Mouse (Mus musculus): Measurements from ENCODE around the gene Aldob.

The Aldob gene

DNA sequence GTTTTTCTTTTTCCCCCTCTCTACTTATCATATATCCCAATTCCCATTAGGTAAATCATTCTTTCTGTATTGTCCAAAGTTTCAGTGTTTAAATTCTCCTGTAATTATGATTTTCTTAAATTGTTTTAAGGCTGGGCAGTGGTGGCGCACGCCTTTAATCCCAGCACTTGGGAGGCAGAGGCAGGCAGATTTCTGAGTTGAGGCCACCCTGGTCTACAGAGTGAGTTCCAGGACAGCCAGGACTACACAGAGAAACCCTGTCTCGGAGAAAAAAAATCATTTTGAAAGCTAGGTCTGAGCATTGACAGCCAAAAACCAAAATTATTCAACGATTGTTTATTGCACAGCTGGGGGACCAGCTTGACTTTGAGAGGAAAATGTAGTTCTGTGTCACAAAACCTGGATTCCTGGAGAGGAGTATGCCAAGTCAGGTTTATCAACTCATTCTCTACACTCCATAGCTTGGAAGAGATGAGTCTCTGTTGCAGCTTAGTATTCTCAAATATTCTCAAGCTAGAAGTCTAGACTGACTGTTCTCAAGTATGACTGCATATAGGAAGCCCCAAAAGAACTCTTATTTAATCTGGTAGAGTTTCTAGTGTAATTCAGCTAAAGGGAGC lies 13.6 kb downstream of the Aldob start:
- DNase-seq: no peak

DNA sequence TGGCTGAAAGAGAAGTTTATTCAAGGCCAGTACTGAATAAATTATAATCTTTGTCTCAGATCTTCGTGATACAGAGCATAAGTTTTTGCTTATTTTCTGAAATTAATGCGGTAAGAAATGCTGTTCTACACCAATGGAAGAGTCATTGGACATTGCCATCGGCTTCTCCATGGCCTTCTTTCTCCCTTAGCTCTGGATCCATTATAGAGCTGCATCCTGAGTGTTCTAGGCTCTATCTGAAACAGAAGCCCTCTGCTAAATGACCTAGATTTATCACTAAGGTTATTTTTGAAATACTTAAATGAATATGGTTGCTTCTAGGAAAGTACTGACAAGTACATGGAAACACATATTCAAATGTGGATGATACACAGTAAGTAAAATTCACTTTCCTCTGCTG lies 14.3 kb downstream of the Aldob start:
- DNase-seq: no peak

GRCm38 (mm10) chr4:49522576-49522975 lies 26.8 kb downstream of the Aldob start:
- peak in 1 of 2 experiments; percentile 45 for DNase-seq

- DNase-seq: no peak
Observed at GRCm38 (mm10) chr4:49521346-49521745, 28.0 kb downstream of the Aldob start.

- DNase-seq: peak; percentile 94 to 98
Observed at GRCm38 (mm10) chr4:49520572-49521340, 28.6 kb downstream of the Aldob start, which contains the start of the genes Mrpl50 and Zfp189. TSS of gene Mrpl50 (minus strand) at chr4:49521093. TSS of gene Zfp189 (plus strand) at chr4:49521176.

GRCm38 (mm10) chr4:49519476-49519875 lies 29.9 kb downstream of the Aldob start:
- peak in 1 of 2 experiments; percentile 19 for DNase-seq

DNA sequence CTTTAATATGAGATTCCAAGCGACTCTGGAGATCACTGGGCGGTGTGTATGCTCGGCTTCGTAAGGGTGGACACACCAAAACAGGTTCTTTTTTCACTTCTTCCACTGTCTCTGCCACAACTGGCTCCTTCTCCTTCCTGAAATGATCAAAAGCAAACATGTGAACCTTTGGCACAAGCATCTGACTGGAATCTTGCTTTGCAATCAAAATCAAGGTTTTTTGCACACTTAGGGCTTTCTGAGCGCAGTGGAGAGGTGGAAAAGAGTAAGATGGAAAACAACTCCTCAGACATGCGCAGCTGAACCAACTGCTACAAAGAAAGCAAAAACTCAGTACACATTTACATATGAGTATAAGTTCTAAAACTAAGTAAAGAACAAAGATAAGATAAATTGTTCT lies 34.9 kb downstream of the Aldob start:
- peak; percentile 10 to 50 for DNase-seq

DNA sequence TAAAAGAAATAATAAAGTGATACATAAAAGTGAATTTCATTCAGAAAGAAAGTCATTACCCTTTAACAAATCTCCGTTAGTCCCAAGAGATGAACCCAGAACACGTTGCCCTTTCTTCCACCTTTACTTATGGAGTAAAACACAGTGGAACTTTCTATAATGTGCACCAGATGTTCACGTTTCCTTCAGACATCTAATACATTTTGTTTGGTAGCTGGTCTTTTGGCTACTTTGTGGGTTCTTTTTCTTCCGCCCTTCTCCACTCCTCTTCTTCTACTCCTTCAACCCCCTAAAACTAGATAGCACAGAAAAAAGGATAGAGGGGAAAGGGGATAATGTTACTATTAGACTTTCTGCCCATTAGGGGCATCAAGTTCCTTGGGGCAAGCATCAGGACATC lies 36.7 kb downstream of the Aldob start:
- no peak for DNase-seq

GRCm38 (mm10) chr4:49510236-49510835 lies 39.0 kb downstream of the Aldob start:
- DNase-seq: peak in 1 of 2 experiments; percentile 29

DNA sequence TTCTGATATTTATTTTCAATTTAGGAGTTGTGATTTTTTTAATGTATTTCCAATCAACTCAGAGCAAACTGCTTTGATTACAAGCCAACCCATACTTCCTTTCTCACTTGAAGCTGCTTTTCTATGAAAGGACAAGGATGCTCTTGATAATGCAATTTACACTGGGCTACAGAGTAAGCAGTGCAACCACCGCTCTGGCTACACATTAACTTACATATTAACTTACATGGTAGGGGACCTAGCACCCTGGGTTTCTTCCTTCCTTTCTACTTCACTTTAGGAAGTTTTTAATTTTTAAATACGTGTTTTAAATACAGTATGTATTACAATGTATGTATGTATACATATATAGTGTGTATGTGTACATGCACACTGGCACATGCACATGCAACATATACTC lies 40.2 kb downstream of the Aldob start:
- peak in 1 of 2 experiments; percentile 57 for DNase-seq

GRCm38 (mm10) chr4:49506386-49506785 lies 43.0 kb downstream of the Aldob start, which contains the start of gene Baat:
TSS of gene Baat (minus strand) at chr4:49506557.
- DNase-seq: no peak

DNA sequence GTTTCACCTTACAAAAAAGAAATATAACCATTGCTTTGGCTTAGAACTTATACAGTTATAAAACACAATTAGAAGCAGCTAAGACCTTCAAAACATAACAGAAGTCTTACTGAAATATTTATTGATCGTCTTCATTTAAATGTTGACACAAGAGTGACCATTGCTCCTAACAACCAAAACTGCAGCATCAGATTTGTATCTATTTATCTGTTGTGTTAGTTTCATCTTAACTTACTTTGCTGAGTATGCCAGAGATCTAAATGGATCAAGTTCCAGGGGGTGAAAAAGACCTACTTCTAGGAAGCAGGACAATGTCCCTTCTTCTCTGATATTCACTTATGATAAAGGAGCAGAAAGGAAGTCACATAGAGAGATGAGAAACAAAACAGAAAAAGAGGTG lies 45.8 kb downstream of the Aldob start:
- DNase-seq: no peak

Measured in kidney, postnatal 36 days (tissue).